Mouse (Mus musculus) midbrain, embryonic 10.5 days (tissue): Measurements from ENCODE around the gene Gm20388. TPM values are rescaled to one million over a fixed set of nuclear protein-coding genes. Genes with fewer than 3 reads are reported as not detected.
"Not testable (repeated sequence)": the region's sequence is repeated elsewhere in the genome, so short reads cannot be mapped to it uniquely, and the experiment has no call there.

ENCODE experiments used
- DNase-seq: peaks from one replicate; pipeline ENCODE4 v3.0.0-alpha.2; 2017; ENCODE audit warnings: low spot score
- H3K27ac ChIP-seq: fragments of 300-500 bp; sonication (generic); replicated peaks from 2 replicates; pipeline ENCODE4 v1.5.1; 2016; ENCODE audit warnings: mild to moderate bottlenecking
- H3K27me3 ChIP-seq: fragments of 300-500 bp; sonication (generic); 2 replicates; pipeline ENCODE4 v1.6.1; 2016; ENCODE audit warnings: low read depth, mild to moderate bottlenecking; ENCODE audit not compliant: poor library complexity, severe bottlenecking
- H3K36me3 ChIP-seq: fragments of 300-500 bp; sonication (generic); 2 replicates; pipeline ENCODE4 v1.6.1; 2016; ENCODE audit warnings: mild to moderate bottlenecking, moderate library complexity
- H3K4me1 ChIP-seq: fragments of 300-500 bp; sonication (generic); 2 replicates; pipeline ENCODE4 v1.6.1; 2016
- H3K4me3 ChIP-seq: fragments of 300-500 bp; sonication (generic); 2 replicates; pipeline ENCODE4 v1.5.1; 2016; ENCODE audit warnings: mild to moderate bottlenecking, moderate library complexity
- H3K9me3 ChIP-seq: fragments of 300-500 bp; sonication (generic); replicated peaks from 2 replicates; pipeline ENCODE4 v1.6.1; 2016; ENCODE audit warnings: mild to moderate bottlenecking
- WGBS: fragments of 180-500 bp; shearing (Covaris S2); methylation state at CpG from one replicate; pipeline ENCODE4 v1.1.7; 2016; 5-methylcytosine and 5-hydroxymethylcytosine counted together
- polyA plus RNA-seq: library from polyadenylated mRNA; unstranded; fragments of >200 nt; fragmentation: Nextera tagmentation; extraction: Ambion mirVana; gene quantifications from 2 replicates; pipeline ENCODE4 v1.2.1, GENCODE M21; 2016

Gm20388 gene
- polyA plus RNA-seq, 1 experiment from 2014 or later, result 7.1 TPM

GRCm38 (mm10) chr8:123041008-123041773, 3130.6 kb downstream of the Gm20388 start:
- under 1% methylated on average over 67 of the region's 71 CpGs for WGBS
- Histone ChIP-seq H3K27ac (peak overlapping the region; percentile 99), H3K4me1 (peaks cover 52% of the 10 kb centered on the region), H3K9me3 (no peaks in the 10 kb centered on the region), H3K27me3 (no peaks in the 10 kb centered on the region), H3K36me3 (peaks cover 11% of the 10 kb centered on the region), H3K4me3 (peak overlapping the region; percentile 93)
- DNase-seq, result peak; percentile 72

GRCm38 (mm10) chr8:123041774-123042105, 3131.1 kb downstream of the Gm20388 start:
- Histone ChIP-seq H3K4me1 (peaks cover 49% of the 10 kb centered on the region), H3K27ac (peak overlapping the region; percentile 99), H3K9me3 (no peaks in the 10 kb centered on the region), H3K4me3 (peak overlapping the region; percentile 93), H3K27me3 (no peaks in the 10 kb centered on the region), H3K36me3 (peaks cover 11% of the 10 kb centered on the region)
- DNase-seq, result no peak
- WGBS, result under 1% methylated on average over 60 of the region's 60 CpGs

GRCm38 (mm10) chr8:123042158-123042973, 3131.7 kb downstream of the Gm20388 start, which contains the start of gene Ankrd11:
Ankrd11 (minus strand) TSS chr8:123042277.
- DNase-seq, result peak; percentile 99
- H3K9me3 ChIP-seq, result no peaks in the 10 kb centered on the region
- H3K4me1 ChIP-seq, result peaks cover 42% of the 10 kb centered on the region
- H3K27ac ChIP-seq, result peak within 1 kb of the TSS; percentile 99
- H3K27me3 ChIP-seq, result no peaks in the 10 kb centered on the region
- peak within 1 kb of the TSS; percentile 93 for H3K4me3 ChIP-seq
- WGBS, result under 1% methylated on average over 91 of the region's 91 CpGs
- H3K36me3 ChIP-seq, result peaks cover 11% of the 10 kb centered on the region

- H3K27ac ChIP-seq, result peak overlapping the region; percentile 99
- H3K4me1 ChIP-seq, result peaks cover 39% of the 10 kb centered on the region
- H3K27me3 ChIP-seq, result no peaks in the 10 kb centered on the region
- WGBS, result 28% methylated on average over 22 of the region's 22 CpGs
- peaks cover 11% of the 10 kb centered on the region for H3K36me3 ChIP-seq
- no peak for DNase-seq
- no peaks in the 10 kb centered on the region for H3K9me3 ChIP-seq
- H3K4me3 ChIP-seq, result peak overlapping the region; percentile 93
Observed at GRCm38 (mm10) chr8:123042974-123043625, 3132.5 kb downstream of the Gm20388 start.

GRCm38 (mm10) chr8:123043941-123044340, 3133.3 kb downstream of the Gm20388 start:
- Histone ChIP-seq H3K4me3 (peak overlapping the region; percentile 93; the same call in 1 of the 2 replicates), H3K27me3 (no peaks in the 10 kb centered on the region)
- WGBS, result 90% methylated on average over 3 of the region's 3 CpGs

GRCm38 (mm10) chr8:123044743-123045425, 3134.2 kb downstream of the Gm20388 start:
- H3K9me3 ChIP-seq, DNase-seq, H3K4me3 ChIP-seq, H3K27me3 ChIP-seq, H3K27ac ChIP-seq: not testable (repeated sequence)
- WGBS, result 94% methylated on average over 23 of the region's 23 CpGs
- Histone ChIP-seq H3K36me3 (peaks cover 11% of the 10 kb centered on the region), H3K4me1 (peaks cover 23% of the 10 kb centered on the region)

More at GRCm38 (mm10) chr8:123043941-123044340, 3133.3 kb downstream of the Gm20388 start:
- Histone ChIP-seq H3K27ac (no peak overlapping the region), H3K36me3 (peaks cover 11% of the 10 kb centered on the region), H3K9me3 (no peaks in the 10 kb centered on the region), H3K4me1 (peaks cover 33% of the 10 kb centered on the region)
- no peak for DNase-seq

- Histone ChIP-seq H3K9me3 (no peaks in the 10 kb centered on the region), H3K36me3 (peaks cover 11% of the 10 kb centered on the region), H3K4me1 (peaks cover 12% of the 10 kb centered on the region), H3K4me3 (no peak overlapping the region), H3K27me3 (no peaks in the 10 kb centered on the region), H3K27ac (no peak overlapping the region)
- WGBS, result 88% methylated on average over 4 of the region's 4 CpGs
- no peak for DNase-seq
Observed at GRCm38 (mm10) chr8:123046706-123047105, 3136.1 kb downstream of the Gm20388 start.

GRCm38 (mm10) chr8:123047827-123048226, 3137.2 kb downstream of the Gm20388 start:
- no peak overlapping the region for H3K27ac ChIP-seq

GRCm38 (mm10) chr8:123048402-123048801, 3137.8 kb downstream of the Gm20388 start:
- 90% methylated on average over 7 of the region's 7 CpGs for WGBS
- DNase-seq, result no peak
- H3K9me3 ChIP-seq, result no peaks in the 10 kb centered on the region
- H3K27ac ChIP-seq, result no peak overlapping the region
- H3K36me3 ChIP-seq, result peaks cover 11% of the 10 kb centered on the region
- H3K27me3 ChIP-seq, result no peaks in the 10 kb centered on the region
- no peak overlapping the region for H3K4me3 ChIP-seq
- peaks cover 7% of the 10 kb centered on the region for H3K4me1 ChIP-seq

More at GRCm38 (mm10) chr8:123047827-123048226, 3137.2 kb downstream of the Gm20388 start:
- peaks cover 12% of the 10 kb centered on the region for H3K4me1 ChIP-seq
- no peak overlapping the region for H3K4me3 ChIP-seq
- DNase-seq, result no peak
- WGBS, result 91% methylated on average over 7 of the region's 7 CpGs
- H3K27me3 ChIP-seq, result no peaks in the 10 kb centered on the region
- H3K9me3 ChIP-seq, result no peaks in the 10 kb centered on the region
- H3K36me3 ChIP-seq, result peaks cover 11% of the 10 kb centered on the region

GRCm38 (mm10) chr8:123051458-123051857, 3140.8 kb downstream of the Gm20388 start:
- H3K27me3 ChIP-seq, result no peaks in the 10 kb centered on the region

GRCm38 (mm10) chr8:123062721-123063120, 3152.1 kb downstream of the Gm20388 start, which contains the start of gene Spg7:
Spg7 (plus strand) TSS chr8:123062942.
- WGBS, result 72% methylated on average over 7 of the region's 7 CpGs
- Histone ChIP-seq H3K27me3 (no peaks in the 10 kb centered on the region), H3K27ac (no peak within 1 kb of the TSS), H3K9me3 (no peaks in the 10 kb centered on the region), H3K36me3 (peaks cover 12% of the 10 kb centered on the region), H3K4me3 (no peak within 1 kb of the TSS), H3K4me1 (peaks cover 29% of the 10 kb centered on the region)
- DNase-seq, result no peak

More at GRCm38 (mm10) chr8:123051458-123051857, 3140.8 kb downstream of the Gm20388 start:
- no peaks in the 10 kb centered on the region for H3K9me3 ChIP-seq
- H3K27ac ChIP-seq, result no peak overlapping the region
- no peak overlapping the region for H3K4me3 ChIP-seq
- H3K36me3 ChIP-seq, result no peaks in the 10 kb centered on the region
- no peak for DNase-seq
- H3K4me1 ChIP-seq, result no peaks in the 10 kb centered on the region
- 81% methylated on average over 5 of the region's 5 CpGs for WGBS

- no peaks in the 10 kb centered on the region for H3K27me3 ChIP-seq
- H3K36me3 ChIP-seq, result peaks cover 21% of the 10 kb centered on the region
- WGBS, result 90% methylated on average over 4 of the region's 4 CpGs
- H3K4me3 ChIP-seq, result peak overlapping the region; percentile 88
- no peaks in the 10 kb centered on the region for H3K9me3 ChIP-seq
- no peak for DNase-seq
- peaks cover 29% of the 10 kb centered on the region for H3K4me1 ChIP-seq
- peak overlapping the region; percentile 99 for H3K27ac ChIP-seq
Observed at GRCm38 (mm10) chr8:123064072-123064471, 3153.4 kb downstream of the Gm20388 start.
